Mouse (Mus musculus) brain, embryonic 14.5 days (tissue): ENCODE measurements around the gene Cacna1d.

ENCODE experiments used
- CTCF ChIP-seq: fragments of 200-500 bp; IDR thresholded peaks from 2 replicates; pipeline ENCODE4 v1.5.1; 2012; ENCODE audit warnings: inconsistent platforms, mild to moderate bottlenecking, moderate library complexity, borderline replicate concordance; ENCODE audit not compliant: insufficient read depth, insufficient read length; ENCODE audit errors: extremely low read depth
- POLR2A ChIP-seq: fragments of 200-500 bp; IDR thresholded peaks from 2 replicates; pipeline ENCODE4 v1.6.1; 2012; ENCODE audit warnings: mild to moderate bottlenecking, inconsistent platforms, borderline replicate concordance; ENCODE audit not compliant: poor library complexity, insufficient read depth, insufficient read length, severe bottlenecking; ENCODE audit errors: extremely low read depth

- TF ChIP-seq CTCF = no peak
- no peak for TF ChIP-seq POLR2A
These were observed 292.4 kb downstream of the Cacna1d start for GRCm38 (mm10) chr14:30198882-30199281.
